Mouse (Mus musculus) kidney, adult 2 months (tissue): ENCODE measurements around the gene Nell2. TPM values are rescaled to one million over a fixed set of nuclear protein-coding genes. Genes with fewer than 3 reads are reported as not detected.
"Not testable (repeated sequence)": the region's sequence is repeated elsewhere in the genome, so short reads cannot be mapped to it uniquely, and the experiment has no call there.

ENCODE experiments used
- DNase-seq: peaks from one replicate; pipeline ENCODE4 v3.0.0; 2021
- H3K27ac ChIP-seq: fragments of 200-500 bp; 2 replicates; pipeline ENCODE4 v1.5.1; 2012; ENCODE audit warnings: low read depth, low read length, control low read depth, inconsistent platforms; ENCODE audit not compliant: insufficient read depth
- H3K27me3 ChIP-seq: fragments of 200-500 bp; replicated peaks from 2 replicates; pipeline ENCODE4 v1.6.1; 2012; ENCODE audit warnings: mild to moderate bottlenecking, moderate library complexity, low read length, inconsistent platforms; ENCODE audit not compliant: control insufficient read depth, insufficient read depth
- H3K36me3 ChIP-seq: fragments of 200-500 bp; 2 replicates; pipeline ENCODE4 v1.6.1; 2012; ENCODE audit warnings: mild to moderate bottlenecking, moderate library complexity, low read length, inconsistent platforms; ENCODE audit not compliant: control insufficient read depth, insufficient read depth
- H3K4me1 ChIP-seq: fragments of 200-500 bp; 2 replicates; pipeline ENCODE4 v1.6.1; 2011; ENCODE audit warnings: low read length; ENCODE audit not compliant: control insufficient read depth, insufficient read depth
- H3K4me3 ChIP-seq: fragments of 200-500 bp; 2 replicates; pipeline ENCODE4 v1.5.1; 2011; ENCODE audit warnings: mild to moderate bottlenecking, low read depth, low read length, control low read depth; ENCODE audit not compliant: insufficient read depth
- CTCF ChIP-seq: fragments of 200-500 bp; conservative IDR thresholded peaks from 2 replicates; pipeline ENCODE4 v1.5.1; 2011; ENCODE audit warnings: low read depth, mild to moderate bottlenecking, control low read depth, low read length, moderate library complexity, mixed read lengths; ENCODE audit not compliant: insufficient read depth, insufficient read length
- POLR2A ChIP-seq: fragments of 200-500 bp; IDR thresholded peaks from one replicate; pipeline ENCODE4 v1.6.1; 2011; ENCODE audit warnings: low read depth, low read length, control low read depth
- whole genome bisulfite sequencing: fragments of 180-500 bp; shearing (Covaris S2); methylation state at CpG from one replicate; pipeline ENCODE4 v1.1.7; 2018; 5-methylcytosine and 5-hydroxymethylcytosine counted together
- polyA plus RNA-seq: library from polyadenylated mRNA; depleted of rRNA; stranded (reverse); fragments of >200 nt; gene quantifications from 2 replicates; pipeline ENCODE4 v1.2.3, GENCODE M21; 2012

Gene Nell2
- polyA plus RNA-seq, 1 experiment = 0.14 TPM

- WGBS = 93% methylated on average over 11 of the region's 11 CpGs
Observed at GRCm38 (mm10) chr15:95245516-95245915, 282.8 kb downstream of the Nell2 start.

DNA sequence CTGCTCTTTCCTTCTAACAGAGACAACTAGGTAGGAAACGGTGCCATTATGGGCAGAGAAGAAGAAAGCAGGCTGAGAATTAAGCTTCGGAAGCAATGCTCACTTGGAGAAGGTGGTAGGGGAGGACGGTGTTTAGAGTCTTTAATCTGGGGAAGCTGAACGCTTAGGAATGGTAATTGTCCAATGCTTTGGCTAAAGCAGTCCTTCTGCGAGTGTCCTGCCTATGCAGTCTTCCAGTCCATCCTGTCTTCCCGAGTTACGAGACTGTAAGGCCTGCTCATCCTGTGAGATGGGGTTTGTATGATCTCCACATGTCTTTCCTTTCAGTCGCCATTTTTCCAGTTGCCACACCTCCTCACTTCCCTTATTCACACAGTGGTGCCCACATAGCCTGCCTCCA lies 284.5 kb downstream of the Nell2 start:
- DNase-seq = no peak

More at GRCm38 (mm10) chr15:95245516-95245915, 282.8 kb downstream of the Nell2 start:
- Histone ChIP-seq H3K27ac (no peak overlapping the region), H3K27me3 (no peaks in the 10 kb centered on the region; the same call in 1 of the 2 replicates), H3K4me1 (no peaks in the 10 kb centered on the region), H3K4me3 (no peak overlapping the region), H3K36me3 (no peaks in the 10 kb centered on the region)
- no peak for DNase-seq
- TF ChIP-seq POLR2A (no peak), CTCF (no peak)

DNA sequence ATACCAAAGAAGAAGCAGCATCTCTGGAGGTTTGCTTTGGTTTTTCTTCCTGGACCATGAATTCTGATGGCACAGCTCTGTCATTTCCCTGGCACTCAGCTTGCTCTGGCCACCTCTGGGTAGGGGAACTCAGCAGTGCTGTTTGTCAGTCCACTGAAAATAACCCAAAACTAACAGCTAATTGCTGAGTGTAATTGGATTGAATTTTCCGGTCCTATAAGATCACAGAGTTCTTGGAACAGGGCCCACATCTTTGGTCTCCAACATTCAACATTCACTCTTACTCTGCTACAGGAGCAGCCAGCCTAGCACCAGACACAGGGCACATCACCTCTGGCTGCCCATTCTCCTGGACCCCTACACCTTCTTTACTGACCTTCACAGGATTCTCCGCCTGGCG lies 287.2 kb downstream of the Nell2 start:
- TF ChIP-seq CTCF (no peak), POLR2A (no peak)
- no peak overlapping the region for H3K27ac ChIP-seq
- no peak for DNase-seq
- no peaks in the 10 kb centered on the region for H3K4me1 ChIP-seq
- 93% methylated on average over 3 of the region's 3 CpGs for WGBS
- H3K4me3 ChIP-seq = no peak overlapping the region
- H3K36me3 ChIP-seq = no peaks in the 10 kb centered on the region
- no peaks in the 10 kb centered on the region for H3K27me3 ChIP-seq

More for the DNA sequence above, 284.5 kb downstream of the Nell2 start:
- 84% methylated on average over 8 of the region's 8 CpGs for WGBS
- Histone ChIP-seq H3K27me3 (no peaks in the 10 kb centered on the region; the same call in 1 of the 2 replicates), H3K4me3 (no peak overlapping the region), H3K36me3 (no peaks in the 10 kb centered on the region), H3K4me1 (no peaks in the 10 kb centered on the region), H3K27ac (no peak overlapping the region)
- no peak for TF ChIP-seq POLR2A
- TF ChIP-seq CTCF = no peak

- H3K27ac ChIP-seq, H3K27me3 ChIP-seq, H3K4me3 ChIP-seq, DNase-seq, H3K36me3 ChIP-seq, H3K4me1 ChIP-seq: not testable (repeated sequence)
- 87% methylated on average over 2 of the region's 2 CpGs for WGBS
Observed at GRCm38 (mm10) chr15:95237021-95237420, 291.3 kb downstream of the Nell2 start.

DNA sequence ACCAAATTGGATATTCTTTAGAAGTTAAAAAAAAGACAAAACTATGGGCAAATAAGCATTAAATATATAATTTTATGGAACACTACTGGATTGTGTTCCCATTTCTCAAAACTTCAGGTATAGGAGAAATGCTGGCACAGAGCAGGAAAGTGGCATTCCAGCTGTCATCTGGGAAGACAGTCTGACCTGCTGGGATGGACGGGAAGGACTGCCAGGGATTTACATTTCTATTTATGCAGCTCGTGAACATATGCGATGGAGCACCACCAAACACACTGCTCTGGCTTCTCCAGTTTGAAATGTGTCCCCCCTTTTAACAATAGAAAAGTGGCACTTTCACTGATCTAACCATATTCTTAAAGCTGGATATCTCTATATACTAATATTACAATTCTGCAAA lies 291.9 kb downstream of the Nell2 start:
- Histone ChIP-seq H3K4me3 (no peak overlapping the region), H3K36me3 (no peaks in the 10 kb centered on the region), H3K27me3 (no peaks in the 10 kb centered on the region), H3K4me1 (no peaks in the 10 kb centered on the region), H3K27ac (no peak overlapping the region)
- 92% methylated on average over 3 of the region's 3 CpGs for WGBS
- TF ChIP-seq POLR2A = no peak
- TF ChIP-seq CTCF = no peak
- no peak for DNase-seq

GRCm38 (mm10) chr15:95231171-95231570 lies 297.2 kb downstream of the Nell2 start:
- WGBS = 84% methylated on average over 13 of the region's 13 CpGs
- no peak for DNase-seq
- no peaks in the 10 kb centered on the region for H3K4me1 ChIP-seq
- TF ChIP-seq CTCF = no peak
- TF ChIP-seq POLR2A = no peak
- H3K27ac ChIP-seq = no peak overlapping the region
- H3K27me3 ChIP-seq = no peaks in the 10 kb centered on the region; the same call in 1 of the 2 replicates
- no peaks in the 10 kb centered on the region for H3K36me3 ChIP-seq
- H3K4me3 ChIP-seq = no peak overlapping the region

DNA sequence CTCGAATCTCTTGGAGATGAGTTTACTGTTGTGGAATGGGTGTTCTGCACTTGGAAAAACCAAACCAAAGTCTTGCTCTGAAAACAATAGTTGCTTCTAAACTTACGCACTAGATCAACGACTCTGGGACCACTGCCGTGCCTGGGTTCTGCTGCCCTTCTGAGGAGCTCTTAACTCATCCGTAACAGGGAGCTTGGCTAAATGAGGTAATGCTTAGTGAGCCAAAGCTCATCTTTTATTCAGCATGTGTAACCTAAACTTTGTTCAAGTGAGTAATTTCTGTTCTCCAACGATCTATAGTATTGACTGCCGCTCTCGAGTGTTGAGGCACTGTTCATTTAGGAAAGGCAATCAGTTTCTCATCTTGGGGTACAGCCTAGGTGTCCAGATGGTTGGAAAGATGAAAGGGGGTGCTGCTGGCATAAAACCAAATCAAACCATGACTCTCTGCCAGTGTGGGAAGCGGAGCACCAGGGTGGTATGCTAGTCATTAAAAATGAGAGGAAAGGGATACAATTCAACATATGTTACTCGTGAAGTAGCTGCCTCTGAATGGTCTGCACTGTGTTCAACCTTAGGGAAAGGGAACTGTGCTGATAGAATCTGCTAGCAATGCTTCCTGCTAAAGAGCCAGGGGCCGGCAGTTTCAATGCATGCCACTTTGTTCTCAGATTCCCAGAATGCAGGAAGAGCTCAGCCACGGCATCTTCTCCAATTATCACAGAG lies 311.6 kb downstream of the Nell2 start:
- no peaks in the 10 kb centered on the region for H3K4me1 ChIP-seq
- no peaks in the 10 kb centered on the region for H3K27me3 ChIP-seq
- no peak for TF ChIP-seq CTCF
- no peak for TF ChIP-seq POLR2A
- no peak for DNase-seq
- no peaks in the 10 kb centered on the region for H3K36me3 ChIP-seq
- WGBS = 39% methylated on average over 12 of the region's 12 CpGs
- H3K27ac ChIP-seq = no peak overlapping the region
- no peak overlapping the region for H3K4me3 ChIP-seq
